Mouse (Mus musculus) intestine, embryonic 14.5 days (tissue): ENCODE measurements around the gene 2610528A11Rik. TPM values are rescaled to one million over a fixed set of nuclear protein-coding genes. Genes with fewer than 3 reads are reported as not detected.

Experiments used
- ATAC-seq: fragments of 200-750 bp; cut with Nextera tagmentation; replicated peaks from 2 replicates; pipeline ENCODE4 v1.8.0; 2017; ENCODE audit warnings: low read depth, moderate number of reproducible peaks, moderate TSS enrichment, moderate library complexity; ENCODE audit not compliant: low FRiP score, low TSS enrichment
- DNase-seq: peaks from one replicate; pipeline ENCODE4 v3.0.0-alpha.2; 2018; ENCODE audit warnings: low spot score
- H3K27ac ChIP-seq: fragments of 300-500 bp; sonication (generic); 2 replicates; pipeline ENCODE4 v1.5.1; 2014; ENCODE audit warnings: low read depth, mild to moderate bottlenecking, control low read depth
- H3K27me3 ChIP-seq: fragments of 300-500 bp; sonication (generic); replicated peaks from 2 replicates; pipeline ENCODE4 v1.6.1; 2014; ENCODE audit warnings: low read length, control low read depth; ENCODE audit not compliant: control insufficient read depth, insufficient read depth
- H3K36me3 ChIP-seq: fragments of 300-500 bp; sonication (generic); 2 replicates; pipeline ENCODE4 v1.6.1; 2014; ENCODE audit warnings: low read length, control low read depth; ENCODE audit not compliant: control insufficient read depth, insufficient read depth
- H3K4me1 ChIP-seq: fragments of 300-500 bp; sonication (generic); replicated peaks from 2 replicates; pipeline ENCODE4 v1.6.1; 2014; ENCODE audit warnings: low read length, control low read depth, mixed read lengths; ENCODE audit not compliant: control insufficient read depth, insufficient read depth
- H3K4me2 ChIP-seq: fragments of 300-500 bp; sonication (generic); 2 replicates; pipeline ENCODE4 v1.6.1; 2014; ENCODE audit warnings: low read length
- H3K4me3 ChIP-seq: fragments of 300-500 bp; sonication (generic); 2 replicates; pipeline ENCODE4 v1.5.1; 2014; ENCODE audit warnings: low read depth, low read length, control low read depth, mixed read lengths
- H3K9ac ChIP-seq: fragments of 300-500 bp; sonication (generic); 2 replicates; pipeline ENCODE4 v1.6.1; 2014; ENCODE audit warnings: mild to moderate bottlenecking, low read length
- H3K9me3 ChIP-seq: fragments of 300-500 bp; sonication (generic); 2 replicates; pipeline ENCODE4 v1.6.1; 2016; ENCODE audit warnings: low read length, control low read depth; ENCODE audit not compliant: control insufficient read depth
- WGBS: fragments of 180-500 bp; shearing (Covaris S2); extraction: QIAGEN DNeasy Blood & Tissue Kit; methylation state at CpG from one replicate; pipeline ENCODE4 v1.1.7; 2014; 5-methylcytosine and 5-hydroxymethylcytosine counted together
- polyA plus RNA-seq: library from polyadenylated mRNA; unstranded; fragments of >200 nt; fragmentation: Nextera tagmentation; extraction: Ambion mirVana; gene quantifications from 2 replicates; pipeline ENCODE4 v1.2.1, GENCODE M21; 2014

2610528A11Rik gene
- polyA plus RNA-seq, 1 experiment from 2014 or later = 42.4 TPM

DNA sequence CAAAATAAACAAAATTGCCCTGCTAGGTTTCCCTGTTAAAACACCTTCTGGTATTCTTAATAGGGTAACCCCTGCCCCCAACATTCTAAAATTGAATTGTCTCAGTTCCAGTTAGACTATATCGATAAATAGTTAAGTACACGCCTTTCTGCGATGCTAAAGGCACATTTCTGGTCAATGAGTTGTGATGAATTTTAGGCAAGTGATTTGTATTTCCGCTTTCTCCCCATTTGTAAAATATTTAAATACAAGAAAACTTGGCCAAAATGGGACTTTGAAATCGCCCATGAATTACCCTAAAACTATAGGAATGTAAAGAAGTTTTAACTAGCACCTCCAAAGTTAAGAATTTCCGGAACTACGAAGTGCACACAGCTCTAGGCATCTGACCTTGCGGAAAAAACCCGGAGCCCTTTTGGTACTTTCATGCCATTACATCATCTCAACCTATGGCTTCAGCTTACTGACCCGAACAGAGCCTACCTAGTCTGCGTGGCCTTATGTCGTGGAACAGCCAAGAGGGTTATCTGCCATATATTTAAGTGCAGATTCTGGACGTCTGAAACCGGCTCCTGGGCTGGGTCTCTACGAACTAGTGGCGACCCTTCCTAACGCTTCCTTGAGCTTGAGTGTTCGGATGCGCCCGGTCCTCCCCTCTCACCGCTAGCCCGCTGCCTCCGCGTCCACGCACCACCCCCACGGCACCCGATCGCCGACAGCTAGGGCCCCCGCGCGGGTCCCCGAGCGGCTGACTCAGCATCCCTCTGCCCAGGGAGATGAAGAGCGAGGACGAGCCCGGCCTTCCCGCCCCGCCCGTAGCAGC lies 20.7 kb upstream of the 2610528A11Rik start:
- peaks cover 32% of the 10 kb centered on the region for H3K36me3 ChIP-seq
- peak overlapping the region; percentile 68 for H3K4me2 ChIP-seq
- H3K4me3 ChIP-seq = peak overlapping the region; percentile 89
- no peaks in the 10 kb centered on the region for H3K9me3 ChIP-seq
- H3K27me3 ChIP-seq = no peaks in the 10 kb centered on the region
- ATAC-seq = no peak; the same call in none of the 2 replicates
- peak overlapping the region; percentile 90 for H3K9ac ChIP-seq
- DNase-seq = no peak
- H3K4me1 ChIP-seq = peaks cover 6% of the 10 kb centered on the region; the same call in 1 of the 2 replicates
- 2% methylated on average over 40 of the region's 40 CpGs for WGBS
- H3K27ac ChIP-seq = peak overlapping the region; percentile 86

DNA sequence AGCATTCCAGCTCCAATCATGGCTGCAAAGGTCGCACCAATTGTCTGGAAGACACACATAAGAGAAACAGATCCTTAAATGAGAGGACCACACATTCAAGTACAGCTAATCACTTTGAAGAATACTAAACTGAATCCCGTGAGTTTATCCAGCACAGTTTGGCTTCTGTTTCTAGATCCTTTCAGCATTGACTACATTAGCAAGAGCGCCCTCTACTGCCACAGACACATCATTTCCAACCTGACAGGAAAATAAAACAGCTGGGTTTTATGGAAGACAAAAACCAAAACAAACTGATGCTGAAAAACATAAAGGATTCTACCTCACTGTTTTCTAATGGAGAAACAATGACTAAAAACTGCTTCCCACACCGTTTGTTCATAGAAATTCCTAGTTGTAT lies 13.8 kb upstream of the 2610528A11Rik start:
- Histone ChIP-seq H3K9ac (no peak overlapping the region), H3K36me3 (peaks cover 88% of the 10 kb centered on the region), H3K27me3 (no peaks in the 10 kb centered on the region), H3K4me3 (no peak overlapping the region), H3K4me1 (no peaks in the 10 kb centered on the region), H3K4me2 (no peak overlapping the region), H3K9me3 (no peaks in the 10 kb centered on the region), H3K27ac (no peak overlapping the region)
- ATAC-seq (no peak), DNase-seq (no peak)
- WGBS = 40% methylated on average over 4 of the region's 4 CpGs

DNA sequence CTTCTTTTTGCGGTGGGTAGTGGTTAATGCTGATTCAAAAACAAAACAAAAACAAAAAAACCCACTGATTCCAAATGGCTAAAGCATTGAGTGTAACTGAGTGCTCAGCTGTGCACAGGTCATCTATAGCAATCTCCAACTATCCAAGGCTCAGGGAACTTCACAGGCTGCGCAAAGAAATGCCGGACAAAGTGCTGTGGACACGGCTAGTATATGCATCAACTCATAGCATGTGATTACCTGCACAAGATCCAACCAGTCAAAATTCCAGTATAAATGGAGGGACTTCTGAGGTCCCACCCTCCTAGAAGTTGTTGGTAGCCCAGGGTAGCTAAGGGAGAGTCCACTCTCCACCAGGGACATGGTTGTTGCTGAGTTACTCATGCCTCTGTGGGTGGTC lies 5.4 kb upstream of the 2610528A11Rik start:
- Histone ChIP-seq H3K9ac (no peak overlapping the region), H3K36me3 (peaks cover 35% of the 10 kb centered on the region)

DNA sequence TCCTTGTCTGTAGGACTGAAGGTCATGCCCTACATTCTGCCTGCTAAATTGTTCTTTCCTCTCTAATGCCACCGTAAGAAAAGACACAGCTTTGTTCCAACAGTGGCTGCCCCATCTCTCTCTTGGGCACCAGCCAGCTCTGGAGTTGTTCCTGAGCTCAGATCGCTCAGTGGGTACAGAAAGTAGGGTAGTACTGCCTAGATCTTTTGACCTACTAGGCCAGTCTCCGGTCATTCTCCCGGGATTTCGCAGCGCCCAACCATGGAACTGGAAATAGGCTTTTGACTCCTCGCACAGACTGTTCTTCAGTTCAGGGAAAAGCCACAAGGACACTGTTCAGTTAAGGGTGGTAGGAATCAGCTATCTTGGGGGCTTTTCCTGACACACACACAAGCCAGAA lies 891 bp downstream of the 2610528A11Rik start:
- ATAC-seq = no peak
- Histone ChIP-seq H3K9ac (no peak overlapping the region), H3K27me3 (no peaks in the 10 kb centered on the region), H3K36me3 (no peaks in the 10 kb centered on the region), H3K4me2 (no peak overlapping the region), H3K9me3 (no peaks in the 10 kb centered on the region), H3K27ac (no peak overlapping the region), H3K4me1 (peaks cover 3% of the 10 kb centered on the region; the same call in 1 of the 2 replicates), H3K4me3 (no peak overlapping the region)
- no peak for DNase-seq
- 91% methylated on average over 7 of the region's 7 CpGs for WGBS

More for the DNA sequence above, 5.4 kb upstream of the 2610528A11Rik start:
- no peak overlapping the region for H3K4me3 ChIP-seq
- DNase-seq = no peak
- no peaks in the 10 kb centered on the region for H3K27me3 ChIP-seq
- no peak for ATAC-seq
- WGBS = 91% methylated on average over 4 of the region's 4 CpGs
- H3K27ac ChIP-seq = no peak overlapping the region
- H3K4me2 ChIP-seq = no peak overlapping the region
- H3K9me3 ChIP-seq = no peaks in the 10 kb centered on the region
- H3K4me1 ChIP-seq = no peaks in the 10 kb centered on the region

DNA sequence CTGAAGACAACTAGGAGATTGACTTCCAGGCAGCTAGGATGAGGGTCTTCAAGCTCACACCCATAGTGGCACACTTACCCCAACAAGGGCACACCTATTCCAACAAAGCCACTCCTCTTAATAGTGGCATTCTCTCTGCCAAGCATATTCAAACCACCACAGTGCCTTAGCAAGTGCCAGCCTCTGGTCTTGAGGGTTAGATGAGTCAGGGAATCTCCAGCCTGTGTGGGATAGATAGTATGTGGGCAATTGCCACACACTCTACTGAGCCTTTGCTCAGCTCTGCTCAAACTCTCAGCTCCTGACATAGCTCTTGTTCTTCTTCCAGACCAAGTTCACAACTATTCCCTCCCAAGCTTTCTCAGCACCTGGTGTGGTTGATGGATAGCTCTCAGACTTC lies 2.5 kb downstream of the 2610528A11Rik start:
- Histone ChIP-seq H3K9ac (no peak overlapping the region), H3K27ac (no peak overlapping the region), H3K9me3 (no peaks in the 10 kb centered on the region), H3K4me3 (no peak overlapping the region), H3K36me3 (no peaks in the 10 kb centered on the region), H3K4me1 (peaks cover 3% of the 10 kb centered on the region; the same call in 1 of the 2 replicates), H3K27me3 (no peaks in the 10 kb centered on the region), H3K4me2 (no peak overlapping the region)
- ATAC-seq (no peak), DNase-seq (no peak)

DNA sequence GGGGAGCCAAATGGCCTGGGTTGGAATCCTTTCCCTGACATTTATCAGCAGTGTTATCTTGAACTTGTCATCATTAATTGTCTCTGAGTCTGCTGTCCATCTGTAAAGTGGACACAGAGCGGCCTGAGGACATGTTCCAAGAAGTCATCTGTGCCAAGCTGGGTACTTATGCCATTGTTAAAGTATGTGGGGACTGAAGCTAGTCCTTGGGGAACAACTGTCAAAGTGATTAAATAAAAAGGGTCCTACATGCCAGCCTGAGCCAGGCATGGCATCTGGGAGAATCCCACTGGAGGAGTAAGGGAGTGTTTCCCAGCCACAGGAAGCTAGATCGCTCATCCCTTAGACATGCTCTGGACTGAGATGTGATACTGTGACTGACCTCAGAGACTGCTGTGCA lies 3.4 kb downstream of the 2610528A11Rik start:
- H3K27me3 ChIP-seq = no peaks in the 10 kb centered on the region
- DNase-seq = no peak
- H3K9ac ChIP-seq = no peak overlapping the region
- H3K36me3 ChIP-seq = no peaks in the 10 kb centered on the region
- H3K4me3 ChIP-seq = no peak overlapping the region
- no peaks in the 10 kb centered on the region for H3K9me3 ChIP-seq
- 0 out of 2 replicates have a peak, but pooled peaks have one; percentile 7 for ATAC-seq
- no peak overlapping the region for H3K27ac ChIP-seq
- no peak overlapping the region for H3K4me2 ChIP-seq
- 42% methylated on average over 2 of the region's 2 CpGs for WGBS
- peaks cover 3% of the 10 kb centered on the region; the same call in 1 of the 2 replicates for H3K4me1 ChIP-seq

DNA sequence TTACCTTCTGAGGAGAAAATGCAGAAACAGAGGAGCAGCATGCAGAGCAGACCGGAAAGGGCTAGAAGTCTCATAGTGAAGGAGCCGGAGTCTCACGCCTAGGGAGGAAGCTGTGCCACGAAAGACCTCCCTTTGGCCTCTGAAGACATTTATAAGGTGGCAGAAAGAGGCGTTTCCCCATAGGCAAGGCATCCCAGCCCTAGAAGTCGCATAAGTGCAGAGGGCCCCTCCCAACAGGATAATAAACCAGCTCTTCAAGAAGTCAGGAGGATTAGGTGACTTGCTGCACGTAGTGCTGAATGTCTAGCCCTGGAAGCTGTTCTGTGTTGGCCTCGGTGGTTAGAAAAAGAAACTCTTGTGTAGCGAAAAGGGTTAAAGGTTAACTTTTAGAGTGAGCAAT lies 3.8 kb downstream of the 2610528A11Rik start:
- Histone ChIP-seq H3K27ac (peak overlapping the region; percentile 12; the same call in 1 of the 2 replicates), H3K9ac (no peak overlapping the region), H3K4me2 (peak overlapping the region; percentile 30), H3K36me3 (no peaks in the 10 kb centered on the region), H3K4me3 (no peak overlapping the region), H3K27me3 (no peaks in the 10 kb centered on the region), H3K4me1 (peaks cover 3% of the 10 kb centered on the region; the same call in 1 of the 2 replicates), H3K9me3 (no peaks in the 10 kb centered on the region)
- WGBS = 16% methylated on average over 9 of the region's 9 CpGs
- peak; percentile 62 for DNase-seq
- peak; percentile 87 for ATAC-seq

DNA sequence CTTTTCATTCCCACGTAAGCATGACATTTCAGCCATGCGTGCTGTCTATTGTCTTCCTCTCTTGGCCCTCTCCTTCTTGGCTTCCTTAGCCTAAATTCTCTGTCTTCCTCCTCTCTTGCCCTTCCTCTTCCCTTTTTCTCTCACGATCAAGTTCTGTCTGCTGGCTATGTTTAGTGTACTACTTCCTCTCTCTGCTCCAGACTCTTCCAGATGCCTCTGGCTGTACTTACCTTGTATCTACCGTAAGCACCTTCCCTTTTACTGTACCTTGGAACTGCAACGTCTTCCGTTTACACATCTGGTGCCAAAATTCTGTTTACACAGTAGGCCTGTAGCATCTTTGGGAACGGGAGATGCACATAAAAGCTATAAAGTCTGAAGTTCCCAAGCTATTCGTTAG lies 4.4 kb downstream of the 2610528A11Rik start:
- Histone ChIP-seq H3K4me2 (peak overlapping the region; percentile 30), H3K9ac (no peak overlapping the region), H3K4me1 (peaks cover 3% of the 10 kb centered on the region; the same call in 1 of the 2 replicates), H3K27me3 (no peaks in the 10 kb centered on the region), H3K36me3 (no peaks in the 10 kb centered on the region), H3K9me3 (no peaks in the 10 kb centered on the region), H3K27ac (peak overlapping the region; percentile 12; the same call in 1 of the 2 replicates), H3K4me3 (0 out of 2 replicates have a peak overlapping the region, but pooled peaks have one; percentile 1)
- ATAC-seq (no peak), DNase-seq (no peak)
- WGBS = 41% methylated on average over 8 of the region's 8 CpGs
